Mouse (Mus musculus) heart, embryonic 16.5 days (tissue): ENCODE data around the gene 1810009A15Rik. TPM values are rescaled to one million over a fixed set of nuclear protein-coding genes. Genes with fewer than 3 reads are reported as not detected.

ENCODE experiments used
- microRNA-seq: library from miRNA; unstranded; fragments of <30 nt; microRNA quantifications from one replicate; pipeline ENCODE4, GENCODE M21; 2017
- polyA plus RNA-seq: library from polyadenylated mRNA; unstranded; fragments of >200 nt; fragmentation: Nextera tagmentation; extraction: Ambion mirVana; gene quantifications from 2 replicates; pipeline ENCODE4 v1.2.1, GENCODE M21; 2015

1810009A15Rik gene
- polyA plus RNA-seq, 1 experiment from 2014 or later = 54.5 TPM

Small RNAs within 50 kb of the gene (microRNA-seq; reads per million reads assigned to microRNA genes)
- gene Mir5136 = not detected

Other genes starting within 250 kb of the 1810009A15Rik start
- 0.09 TPM in 2 replicates for gene Chrm1, start 225.1 kb upstream of the 1810009A15Rik start, polyA plus RNA-seq
- gene Slc3a2, start 165.5 kb upstream of the 1810009A15Rik start, polyA plus RNA-seq = 66.4 and 68.8 TPM in 2 replicates
- 53.5 and 54.9 TPM in 2 replicates for gene Wdr74, start 153.0 kb upstream of the 1810009A15Rik start, polyA plus RNA-seq
- 0.63 and 0.74 TPM in 2 replicates for gene 1700092M07Rik, start 148.1 kb upstream of the 1810009A15Rik start, polyA plus RNA-seq
- 91.5 and 91.7 TPM in 2 replicates for gene Stx5a, start 147.4 kb upstream of the 1810009A15Rik start, polyA plus RNA-seq
- gene Nxf1, start 131.8 kb upstream of the 1810009A15Rik start, polyA plus RNA-seq = 134 and 145 TPM in 2 replicates
- gene Tmem223, start 117.9 kb upstream of the 1810009A15Rik start, polyA plus RNA-seq = 138 and 158 TPM in 2 replicates
- 57.1 and 60.9 TPM in 2 replicates for gene Tmem179b, start 114.4 kb upstream of the 1810009A15Rik start, polyA plus RNA-seq
- 17.4 and 19.3 TPM in 2 replicates for gene Taf6l, start 102.4 kb upstream of the 1810009A15Rik start, polyA plus RNA-seq
- gene Polr2g, start 90.3 kb upstream of the 1810009A15Rik start, polyA plus RNA-seq = 126 and 128 TPM in 2 replicates
- gene Zbtb3, start 86.3 kb upstream of the 1810009A15Rik start, polyA plus RNA-seq = 3.5 and 4.3 TPM in 2 replicates
- 35.5 and 37.7 TPM in 2 replicates for gene Ttc9c, start 69.5 kb upstream of the 1810009A15Rik start, polyA plus RNA-seq
- gene Hnrnpul2, start 68.8 kb upstream of the 1810009A15Rik start, polyA plus RNA-seq = 3.2 and 3.3 TPM in 2 replicates
- gene AC129217.1, start 59.1 kb upstream of the 1810009A15Rik start, polyA plus RNA-seq = not detected in 2 replicates
- 43.9 and 44.3 TPM in 2 replicates for gene Bscl2, start 51.4 kb upstream of the 1810009A15Rik start, polyA plus RNA-seq
- 1.2 and 1.4 TPM in 2 replicates for gene Gng3, start 49.7 kb upstream of the 1810009A15Rik start, polyA plus RNA-seq
- gene Lrrn4cl, start 38.1 kb upstream of the 1810009A15Rik start, polyA plus RNA-seq = 1.9 and 2.8 TPM in 2 replicates
- gene Ubxn1, start 17.4 kb upstream of the 1810009A15Rik start, polyA plus RNA-seq = 130 and 133 TPM in 2 replicates
- gene Uqcc3, start 7.9 kb upstream of the 1810009A15Rik start, polyA plus RNA-seq = 62.7 and 64.0 TPM in 2 replicates
- 25.2 and 42.5 TPM in 2 replicates for gene Lbhd1, start 5.1 kb upstream of the 1810009A15Rik start, polyA plus RNA-seq
- gene Gm49403, start 4.9 kb upstream of the 1810009A15Rik start, polyA plus RNA-seq = not detected in 2 replicates
- gene Gm49416, start 73 bp downstream of the 1810009A15Rik start, polyA plus RNA-seq = not detected in 2 replicates
- gene Ints5, start 4.2 kb downstream of the 1810009A15Rik start, polyA plus RNA-seq = 24.8 and 27.6 TPM in 2 replicates
- gene Ganab, start 9.2 kb downstream of the 1810009A15Rik start, polyA plus RNA-seq = 56.7 and 62.6 TPM in 2 replicates
- gene B3gat3, start 31.5 kb downstream of the 1810009A15Rik start, polyA plus RNA-seq = 32.7 and 38.0 TPM in 2 replicates
- gene Rom1, start 40.5 kb downstream of the 1810009A15Rik start, polyA plus RNA-seq = 2.2 and 2.4 TPM in 2 replicates
- 16.0 and 17.2 TPM in 2 replicates for gene Eml3, start 40.7 kb downstream of the 1810009A15Rik start, polyA plus RNA-seq
- 92.1 and 96.0 TPM in 2 replicates for gene Mta2, start 53.0 kb downstream of the 1810009A15Rik start, polyA plus RNA-seq
- 17.5 and 18.4 TPM in 2 replicates for gene Tut1, start 65.0 kb downstream of the 1810009A15Rik start, polyA plus RNA-seq
- gene Eef1g, start 78.2 kb downstream of the 1810009A15Rik start, polyA plus RNA-seq = 239 and 240 TPM in 2 replicates
- gene Ahnak, start 100.4 kb downstream of the 1810009A15Rik start, polyA plus RNA-seq = 28.7 and 36.5 TPM in 2 replicates
- gene Scgb1a1, start 199.1 kb downstream of the 1810009A15Rik start, polyA plus RNA-seq = 0.91 and 1.8 TPM in 2 replicates
- 18.9 and 21.6 TPM in 2 replicates for gene Asrgl1, start 246.8 kb downstream of the 1810009A15Rik start, polyA plus RNA-seq